Mouse (Mus musculus): ENCODE measurements around the gene Ncor1. TPM values are rescaled to one million over a fixed set of nuclear protein-coding genes. Genes with fewer than 3 reads are reported as not detected.
A peak's percentile ranks its signal among the peaks of the same experiment; 100 is the strongest.

Gene Ncor1
- total RNA-seq (2014; rRNA removed; ENCODE audit: low replicate concordance) (54.6 and 129 TPM in 2 replicates), polyA plus RNA-seq (2015; fragmentation: Nextera tagmentation; extraction: Ambion mirVana) (78.1 and 82.4 TPM in 2 replicates)

GRCm38 (mm10) chr11:62458276-62458724 is at the start of gene Ncor1, which contains the start of gene Pigl:
Gene Ncor1, minus strand, starts transcription at chr11:62458541.
Gene Pigl, plus strand, starts transcription at chr11:62458460.
- H3K4me3 ChIP-seq (ENCODE audit: low read depth, low read length), result peak within 1 kb of the TSS; percentile 93
- peak; percentile 78 for DNase-seq (ENCODE audit: low spot score)
- WGBS, result under 1% methylated on average over 33 of the region's 33 CpGs
- H3K4me2 ChIP-seq (ENCODE audit: low read depth, low read length), result peak within 1 kb of the TSS; percentile 98
- H3K4me1 ChIP-seq (ENCODE audit: control insufficient read depth, insufficient read depth), result peaks cover 8% of the 10 kb centered on the region
- 0 out of 2 replicates have a peak, but pooled peaks cover under 1% of the 10 kb centered on the region for H3K36me3 ChIP-seq (replicated peaks; ENCODE audit: control insufficient read depth, insufficient read depth, low read length)
- H3K27ac ChIP-seq (ENCODE audit: low read depth), result peak within 1 kb of the TSS; percentile 100
- TF ChIP-seq CTCF (IDR thresholded peaks at IDR 0.05; ENCODE audit: low read depth) (no peak), EP300 (IDR thresholded peaks at IDR 0.05; ENCODE audit: low read depth) (no peak)
- no peaks in the 10 kb centered on the region for H3K27me3 ChIP-seq (ENCODE audit: control insufficient read depth, insufficient read depth, low read length)
- peak within 1 kb of the TSS; percentile 99 for H3K9ac ChIP-seq (replicated peaks; ENCODE audit: low read depth, low read length)
- no peaks in the 10 kb centered on the region for H3K9me3 ChIP-seq (replicated peaks; ENCODE audit: control insufficient read depth, low read length)
- peak; percentile 71 for ATAC-seq (ENCODE audit: insufficient read depth, low read depth)

- H3K9me3 ChIP-seq (replicated peaks; ENCODE audit: control insufficient read depth, low read length), result no peaks in the 10 kb centered on the region
- no peak overlapping the region for H3K4me2 ChIP-seq (ENCODE audit: low read depth, low read length)
- ATAC-seq (ENCODE audit: insufficient read depth, low read depth) (no peak), DNase-seq (ENCODE audit: low spot score) (no peak)
- no peaks in the 10 kb centered on the region for H3K27me3 ChIP-seq (ENCODE audit: control insufficient read depth, insufficient read depth, low read length)
- 87% methylated on average over 4 of the region's 4 CpGs for WGBS
- H3K9ac ChIP-seq (replicated peaks; ENCODE audit: low read depth, low read length), result no peak overlapping the region
- no peaks in the 10 kb centered on the region for H3K36me3 ChIP-seq (replicated peaks; ENCODE audit: control insufficient read depth, insufficient read depth, low read length)
- H3K4me1 ChIP-seq (ENCODE audit: control insufficient read depth, insufficient read depth), result no peaks in the 10 kb centered on the region
- no peak overlapping the region for H3K4me3 ChIP-seq (ENCODE audit: low read depth, low read length)
- TF ChIP-seq CTCF (IDR thresholded peaks at IDR 0.05; ENCODE audit: low read depth), result no peak
- TF ChIP-seq EP300 (IDR thresholded peaks at IDR 0.05; ENCODE audit: low read depth), result no peak
- H3K27ac ChIP-seq (ENCODE audit: low read depth), result no peak overlapping the region
Measured at GRCm38 (mm10) chr11:62507683-62508082, 49.3 kb upstream of the Ncor1 start.

GRCm38 (mm10) chr11:62500529-62500928 is 42.2 kb upstream of the Ncor1 start:
- H3K9ac ChIP-seq (replicated peaks; ENCODE audit: low read depth, low read length), result no peak overlapping the region
- no peaks in the 10 kb centered on the region for H3K4me1 ChIP-seq (ENCODE audit: control insufficient read depth, insufficient read depth)
- no peak for ATAC-seq (ENCODE audit: insufficient read depth, low read depth)
- WGBS, result 83% methylated on average over 2 of the region's 2 CpGs
- TF ChIP-seq EP300 (IDR thresholded peaks at IDR 0.05; ENCODE audit: low read depth), result no peak
- TF ChIP-seq CTCF (IDR thresholded peaks at IDR 0.05; ENCODE audit: low read depth), result no peak
- DNase-seq (ENCODE audit: low spot score), result no peak
- H3K9me3 ChIP-seq (replicated peaks; ENCODE audit: control insufficient read depth, low read length), result no peaks in the 10 kb centered on the region
- H3K4me2 ChIP-seq (ENCODE audit: low read depth, low read length), result no peak overlapping the region
- H3K27me3 ChIP-seq (ENCODE audit: control insufficient read depth, insufficient read depth, low read length), result no peaks in the 10 kb centered on the region
- H3K4me3 ChIP-seq (ENCODE audit: low read depth, low read length), result no peak overlapping the region
- H3K36me3 ChIP-seq (replicated peaks; ENCODE audit: control insufficient read depth, insufficient read depth, low read length), result no peaks in the 10 kb centered on the region
- no peak overlapping the region for H3K27ac ChIP-seq (ENCODE audit: low read depth)

- no peak overlapping the region for H3K9ac ChIP-seq (replicated peaks; ENCODE audit: low read depth, low read length)
- 88% methylated on average over 2 of the region's 2 CpGs for WGBS
- no peaks in the 10 kb centered on the region for H3K9me3 ChIP-seq (replicated peaks; ENCODE audit: control insufficient read depth, low read length)
- TF ChIP-seq CTCF (IDR thresholded peaks at IDR 0.05; ENCODE audit: low read depth) (no peak), EP300 (IDR thresholded peaks at IDR 0.05; ENCODE audit: low read depth) (no peak)
- H3K27ac ChIP-seq (ENCODE audit: low read depth), result no peak overlapping the region
- ATAC-seq (ENCODE audit: insufficient read depth, low read depth), result no peak
- no peak overlapping the region for H3K4me2 ChIP-seq (ENCODE audit: low read depth, low read length)
- no peak for DNase-seq (ENCODE audit: low spot score)
- H3K4me3 ChIP-seq (ENCODE audit: low read depth, low read length), result no peak overlapping the region
- H3K4me1 ChIP-seq (ENCODE audit: control insufficient read depth, insufficient read depth), result peaks cover 10% of the 10 kb centered on the region
- H3K27me3 ChIP-seq (ENCODE audit: control insufficient read depth, insufficient read depth, low read length), result no peaks in the 10 kb centered on the region
- H3K36me3 ChIP-seq (replicated peaks; ENCODE audit: control insufficient read depth, insufficient read depth, low read length), result no peaks in the 10 kb centered on the region
Measured at GRCm38 (mm10) chr11:62498802-62499201, 40.5 kb upstream of the Ncor1 start.

GRCm38 (mm10) chr11:62497181-62497580 is 38.8 kb upstream of the Ncor1 start:
- no peaks in the 10 kb centered on the region for H3K27me3 ChIP-seq (ENCODE audit: control insufficient read depth, insufficient read depth, low read length)
- no peak for ATAC-seq (ENCODE audit: insufficient read depth, low read depth)
- peaks cover 10% of the 10 kb centered on the region for H3K4me1 ChIP-seq (ENCODE audit: control insufficient read depth, insufficient read depth)
- H3K36me3 ChIP-seq (replicated peaks; ENCODE audit: control insufficient read depth, insufficient read depth, low read length), result no peaks in the 10 kb centered on the region
- no peak overlapping the region for H3K4me2 ChIP-seq (ENCODE audit: low read depth, low read length)
- H3K27ac ChIP-seq (ENCODE audit: low read depth), result no peak overlapping the region
- TF ChIP-seq CTCF (IDR thresholded peaks at IDR 0.05; ENCODE audit: low read depth) (no peak), EP300 (IDR thresholded peaks at IDR 0.05; ENCODE audit: low read depth) (no peak)
- H3K9ac ChIP-seq (replicated peaks; ENCODE audit: low read depth, low read length), result no peak overlapping the region
- H3K9me3 ChIP-seq (replicated peaks; ENCODE audit: control insufficient read depth, low read length), result no peaks in the 10 kb centered on the region
- H3K4me3 ChIP-seq (ENCODE audit: low read depth, low read length), result no peak overlapping the region
- DNase-seq (ENCODE audit: low spot score), result no peak
- 50% methylated on average over 3 of the region's 3 CpGs for WGBS
